Mouse (Mus musculus) embryonic fibroblast, embryonic 13.5 days (primary cell): ENCODE results near the gene Celf1.

Experiments
- CTCF ChIP-seq: IDR thresholded peaks from 2 replicates; pipeline ENCODE4 v1.5.1; 2011; ENCODE audit warnings: mild to moderate bottlenecking, control low read depth, low read length, moderate library complexity, borderline replicate concordance; ENCODE audit not compliant: insufficient read depth
- POLR2A ChIP-seq: IDR thresholded peaks from 2 replicates; pipeline ENCODE4 v1.6.1; 2011; ENCODE audit warnings: low read depth, mild to moderate bottlenecking, control low read depth, low read length, moderate library complexity

DNA sequence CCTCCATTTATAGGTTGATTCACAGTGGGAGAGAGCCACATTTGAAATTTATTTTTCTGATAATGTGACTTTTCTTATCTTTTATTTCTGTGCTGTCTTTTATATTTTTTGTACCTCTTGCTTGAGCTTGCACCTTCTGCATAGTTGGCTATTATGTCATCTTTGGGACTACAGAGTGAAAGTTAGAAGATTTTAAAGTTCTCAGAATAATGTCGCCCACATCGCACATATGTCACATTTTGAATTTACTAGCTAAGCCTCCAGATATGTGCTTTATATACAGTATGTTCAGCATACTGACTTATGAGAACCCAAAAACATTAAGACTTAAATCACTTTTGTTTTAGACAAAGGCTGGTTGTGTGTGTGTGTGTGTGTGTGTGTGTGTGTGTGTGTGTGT lies 19.8 kb downstream of the Celf1 start:
- TF ChIP-seq CTCF (no peak), POLR2A (no peak)
